Mouse (Mus musculus): ENCODE results near the gene Tmem131.

DNA sequence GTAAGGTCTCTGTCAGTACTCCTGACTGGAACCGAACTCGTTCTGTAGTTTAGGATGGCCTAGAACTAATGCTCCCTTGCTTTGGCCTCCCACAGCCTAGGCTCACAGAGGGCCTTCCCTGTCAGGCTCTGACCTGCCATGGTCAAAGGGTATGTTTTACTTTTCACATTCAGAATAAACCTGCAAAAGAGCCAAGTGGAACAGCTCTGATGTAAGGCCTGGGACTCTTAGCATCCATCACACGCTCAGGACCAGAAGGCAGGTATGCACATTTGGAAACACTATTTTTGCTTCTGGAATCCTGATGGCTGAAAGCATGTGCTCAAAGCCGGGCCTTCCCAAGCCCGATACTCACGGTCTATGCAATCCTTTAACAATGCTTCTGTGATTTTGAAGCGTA, 131.7 kb downstream of the Tmem131 start:
- TF ChIP-seq CTCF (IDR thresholded peaks at IDR 0.05; ENCODE audit: control insufficient read depth, insufficient read depth, low read length) (no peak), POLR2A (IDR thresholded peaks at IDR 0.05; ENCODE audit: borderline replicate concordance, control insufficient read depth, low read depth, low read length) (no peak)
